Mouse (Mus musculus): ENCODE measurements around the gene Cltc. TPM values are rescaled to one million over a fixed set of nuclear protein-coding genes. Genes with fewer than 3 reads are reported as not detected.

Cltc gene
- polyA plus RNA-seq, 1 experiment from 2014 or later, result 64.5 TPM

DNA sequence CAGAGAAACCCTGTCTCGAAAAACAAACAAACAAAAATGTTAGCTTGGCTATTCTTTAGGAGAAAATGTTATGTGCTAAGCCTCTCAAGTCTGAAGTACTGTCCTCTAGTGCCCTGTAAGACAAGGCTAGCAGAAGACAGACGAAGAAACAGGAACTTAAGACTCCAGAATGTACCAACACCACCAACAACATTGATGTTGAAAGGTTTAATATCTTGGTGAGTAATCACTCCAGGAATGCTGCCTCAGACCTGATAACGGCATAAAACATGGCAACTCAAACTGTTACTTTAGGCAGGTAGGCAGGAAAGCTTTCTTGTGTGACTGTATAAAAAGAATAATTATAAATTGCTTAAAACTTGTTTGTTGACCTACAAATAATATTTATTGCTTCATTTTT lies 33.4 kb downstream of the Cltc start:
- Histone ChIP-seq H3K27ac (replicated peaks) (no peak overlapping the region), H3K4me2 (replicated peaks; ENCODE audit: low read depth) (no peak overlapping the region), H3K9ac (ENCODE audit: low read length) (no peak overlapping the region), H3K4me3 (ENCODE audit: low read depth, low read length) (no peak overlapping the region), H3K36me3 (ENCODE audit: control insufficient read depth, insufficient read depth, low read length) (peaks cover 16% of the 10 kb centered on the region), H3K9me3 (ENCODE audit: control insufficient read depth, low read length) (no peaks in the 10 kb centered on the region), H3K4me1 (replicated peaks; ENCODE audit: control insufficient read depth, insufficient read depth) (no peaks in the 10 kb centered on the region), H3K27me3 (ENCODE audit: control insufficient read depth, insufficient read depth, low read length) (no peaks in the 10 kb centered on the region)
- no peak for DNase-seq (ENCODE audit: low spot score)
- TF ChIP-seq EP300 (optimal IDR thresholded peaks at IDR 0.05), result no peak
- no peak for ATAC-seq (ENCODE audit: low FRiP score, low TSS enrichment)
- 85% methylated on average over 3 of the region's 3 CpGs for WGBS

DNA sequence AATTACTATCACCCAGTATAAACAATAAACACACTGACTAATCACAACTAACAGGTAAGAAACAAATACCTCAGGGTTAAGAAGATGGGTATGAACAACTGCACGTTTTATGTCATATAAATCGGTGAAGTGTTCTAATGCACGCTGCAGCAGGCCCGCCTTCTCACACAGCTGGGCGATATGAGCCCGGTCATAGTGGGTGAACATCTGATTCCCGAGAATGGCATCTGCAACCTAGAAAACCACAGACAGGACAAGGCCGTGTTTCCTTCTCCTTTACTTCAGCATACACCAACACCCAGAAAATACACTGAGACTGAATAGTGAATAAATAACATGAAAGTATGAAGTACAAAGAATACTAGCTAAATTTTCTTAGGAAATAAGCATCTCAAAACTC lies 38.0 kb downstream of the Cltc start:
- H3K27me3 ChIP-seq (ENCODE audit: control insufficient read depth, insufficient read depth, low read length), result no peaks in the 10 kb centered on the region
- TF ChIP-seq EP300 (optimal IDR thresholded peaks at IDR 0.05), result no peak
- no peak for TF ChIP-seq CTCF (IDR thresholded peaks at IDR 0.05; ENCODE audit: low read depth)
- no peak overlapping the region for H3K27ac ChIP-seq (replicated peaks)
- no peak overlapping the region for H3K4me3 ChIP-seq (ENCODE audit: low read depth, low read length)
- no peaks in the 10 kb centered on the region for H3K9me3 ChIP-seq (ENCODE audit: control insufficient read depth, low read length)
- peaks cover 25% of the 10 kb centered on the region for H3K36me3 ChIP-seq (ENCODE audit: control insufficient read depth, insufficient read depth, low read length)
- H3K9ac ChIP-seq (ENCODE audit: low read length), result no peak overlapping the region
- no peaks in the 10 kb centered on the region for H3K4me1 ChIP-seq (replicated peaks; ENCODE audit: control insufficient read depth, insufficient read depth)
- ATAC-seq (ENCODE audit: low FRiP score, low TSS enrichment), result no peak
- no peak for DNase-seq (ENCODE audit: low spot score)
- H3K4me2 ChIP-seq (replicated peaks; ENCODE audit: low read depth), result no peak overlapping the region
- WGBS, result 83% methylated on average over 8 of the region's 8 CpGs

DNA sequence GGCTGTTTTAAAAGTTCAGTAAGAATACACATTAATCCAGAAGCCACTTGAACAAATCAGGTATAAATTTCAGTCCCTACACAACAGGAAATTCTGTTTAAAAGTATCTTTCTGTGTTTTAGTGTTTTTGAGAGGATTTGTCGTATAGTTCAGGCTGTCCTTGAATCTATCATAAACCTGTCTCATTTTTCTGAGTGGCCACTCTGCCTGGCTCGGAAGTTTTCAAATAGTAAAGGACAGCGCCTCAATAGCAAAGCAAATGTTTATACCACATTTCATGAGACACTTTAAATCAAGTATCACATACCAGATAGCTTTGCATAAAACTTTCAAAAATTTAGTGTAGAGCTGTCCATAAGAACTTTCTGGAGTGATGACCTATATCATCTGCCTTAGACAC lies 39.0 kb downstream of the Cltc start:
- no peak for ATAC-seq (ENCODE audit: low FRiP score, low TSS enrichment)
- Histone ChIP-seq H3K4me2 (replicated peaks; ENCODE audit: low read depth) (no peak overlapping the region), H3K36me3 (ENCODE audit: control insufficient read depth, insufficient read depth, low read length) (peaks cover 26% of the 10 kb centered on the region), H3K4me3 (ENCODE audit: low read depth, low read length) (no peak overlapping the region), H3K9ac (ENCODE audit: low read length) (no peak overlapping the region), H3K27me3 (ENCODE audit: control insufficient read depth, insufficient read depth, low read length) (no peaks in the 10 kb centered on the region), H3K9me3 (ENCODE audit: control insufficient read depth, low read length) (no peaks in the 10 kb centered on the region), H3K4me1 (replicated peaks; ENCODE audit: control insufficient read depth, insufficient read depth) (no peaks in the 10 kb centered on the region), H3K27ac (replicated peaks) (no peak overlapping the region)
- 90% methylated on average over 3 of the region's 3 CpGs for WGBS
- DNase-seq (ENCODE audit: low spot score), result no peak
- TF ChIP-seq EP300 (optimal IDR thresholded peaks at IDR 0.05) (no peak), CTCF (IDR thresholded peaks at IDR 0.05; ENCODE audit: low read depth) (no peak)

DNA sequence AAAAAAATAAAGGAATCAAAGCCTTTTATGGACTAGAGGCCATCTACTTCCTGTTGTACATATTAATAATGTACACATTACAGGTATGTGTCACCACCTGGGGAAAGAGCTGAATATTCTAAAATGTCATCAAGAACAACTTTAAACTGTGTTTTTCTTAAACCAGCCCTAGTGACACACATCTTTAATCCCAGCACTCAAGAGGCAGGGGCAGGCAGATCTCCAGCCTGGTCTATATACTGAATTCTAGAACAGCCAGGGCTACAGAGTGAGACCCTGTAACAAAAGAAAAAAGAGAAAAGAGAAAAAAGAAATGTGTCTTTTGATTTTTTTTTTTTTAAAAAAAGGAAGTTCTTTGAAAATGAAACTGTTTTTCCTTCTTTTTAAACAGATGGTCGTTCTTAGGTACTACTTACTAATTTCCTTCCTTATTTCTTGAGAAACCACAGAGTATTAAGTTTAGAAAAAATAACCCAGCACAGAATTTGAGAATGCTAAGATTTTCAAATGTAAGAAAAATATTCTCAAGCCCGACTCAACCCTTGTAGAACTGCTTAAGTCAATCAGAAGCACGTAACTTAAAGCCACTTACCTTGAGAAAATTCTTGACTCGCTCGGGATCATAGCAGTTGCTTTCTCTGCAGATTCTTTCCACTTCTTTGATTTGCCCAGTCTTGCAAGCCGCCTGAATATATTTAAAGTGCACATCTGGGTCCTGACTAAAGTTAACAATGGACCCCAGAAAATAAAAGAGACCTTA lies 39.9 kb downstream of the Cltc start:
- WGBS, result 87% methylated on average over 6 of the region's 6 CpGs
- peaks cover 26% of the 10 kb centered on the region for H3K36me3 ChIP-seq (ENCODE audit: control insufficient read depth, insufficient read depth, low read length)

DNA sequence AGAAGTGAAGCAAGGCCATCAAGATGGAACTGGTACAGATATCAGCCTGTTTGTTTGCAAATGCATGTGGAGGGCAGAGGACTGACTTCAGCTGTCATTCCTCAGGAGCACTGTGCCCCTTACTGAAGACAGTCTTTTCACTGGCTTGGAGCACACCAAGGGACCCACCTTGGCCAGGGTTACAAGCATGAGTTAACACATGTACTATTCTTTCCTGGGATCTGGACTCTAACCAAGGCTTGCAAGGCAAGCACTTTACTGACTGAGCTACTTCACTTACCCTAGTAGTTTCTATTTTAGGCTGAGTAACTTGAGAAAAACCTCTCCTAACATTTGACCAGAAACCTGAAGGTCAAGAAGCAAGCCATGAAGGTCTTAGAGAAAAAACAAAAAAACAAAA lies 42.8 kb downstream of the Cltc start:
- DNase-seq (ENCODE audit: low spot score) (no peak), ATAC-seq (ENCODE audit: low FRiP score, low TSS enrichment) (no peak)
- TF ChIP-seq EP300 (optimal IDR thresholded peaks at IDR 0.05), result no peak
- no peak for TF ChIP-seq CTCF (IDR thresholded peaks at IDR 0.05; ENCODE audit: low read depth)
- Histone ChIP-seq H3K9me3 (ENCODE audit: control insufficient read depth, low read length) (no peaks in the 10 kb centered on the region), H3K9ac (ENCODE audit: low read length) (no peak overlapping the region), H3K4me2 (replicated peaks; ENCODE audit: low read depth) (no peak overlapping the region), H3K27me3 (ENCODE audit: control insufficient read depth, insufficient read depth, low read length) (no peaks in the 10 kb centered on the region), H3K36me3 (ENCODE audit: control insufficient read depth, insufficient read depth, low read length) (peaks cover 30% of the 10 kb centered on the region), H3K4me3 (ENCODE audit: low read depth, low read length) (no peak overlapping the region), H3K27ac (replicated peaks) (no peak overlapping the region), H3K4me1 (replicated peaks; ENCODE audit: control insufficient read depth, insufficient read depth) (no peaks in the 10 kb centered on the region)

More for the DNA sequence above, 39.9 kb downstream of the Cltc start:
- no peak for TF ChIP-seq EP300 (optimal IDR thresholded peaks at IDR 0.05)
- no peak for TF ChIP-seq CTCF (IDR thresholded peaks at IDR 0.05; ENCODE audit: low read depth)
- no peaks in the 10 kb centered on the region for H3K4me1 ChIP-seq (replicated peaks; ENCODE audit: control insufficient read depth, insufficient read depth)
- H3K27ac ChIP-seq (replicated peaks), result no peak overlapping the region
- H3K27me3 ChIP-seq (ENCODE audit: control insufficient read depth, insufficient read depth, low read length), result no peaks in the 10 kb centered on the region
- no peak for ATAC-seq (ENCODE audit: low FRiP score, low TSS enrichment)
- H3K9ac ChIP-seq (ENCODE audit: low read length), result no peak overlapping the region
- H3K4me2 ChIP-seq (replicated peaks; ENCODE audit: low read depth), result no peak overlapping the region
- no peak overlapping the region for H3K4me3 ChIP-seq (ENCODE audit: low read depth, low read length)
- H3K9me3 ChIP-seq (ENCODE audit: control insufficient read depth, low read length), result no peaks in the 10 kb centered on the region
- DNase-seq (ENCODE audit: low spot score), result no peak

DNA sequence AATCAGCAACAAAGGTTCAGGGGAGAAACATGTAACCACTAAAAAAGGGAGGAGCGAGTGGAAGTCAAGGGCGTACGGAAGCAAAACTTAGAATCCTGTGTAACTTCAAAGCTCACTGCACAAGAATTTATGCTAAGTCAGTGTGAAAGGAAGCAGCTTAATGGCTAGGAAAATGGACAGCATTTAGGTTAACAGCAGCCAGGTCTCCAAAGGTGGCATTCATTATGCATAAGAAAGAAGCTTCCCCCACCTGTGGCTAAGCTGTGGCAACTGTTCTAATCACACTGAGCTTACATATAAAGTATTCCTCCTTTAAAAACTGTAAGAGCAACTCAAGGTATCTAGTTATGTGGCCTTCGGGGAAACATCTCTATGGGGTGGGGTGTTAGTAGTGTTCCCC lies 56.2 kb downstream of the Cltc start:
- H3K36me3 ChIP-seq (ENCODE audit: control insufficient read depth, insufficient read depth, low read length), result peaks cover 46% of the 10 kb centered on the region
- WGBS, result 93% methylated on average over 4 of the region's 4 CpGs
- no peak for DNase-seq (ENCODE audit: low spot score)
- H3K4me3 ChIP-seq (ENCODE audit: low read depth, low read length), result no peak overlapping the region
- no peak overlapping the region for H3K4me2 ChIP-seq (replicated peaks; ENCODE audit: low read depth)
- TF ChIP-seq EP300 (optimal IDR thresholded peaks at IDR 0.05) (no peak), CTCF (IDR thresholded peaks at IDR 0.05; ENCODE audit: low read depth) (no peak)
- no peaks in the 10 kb centered on the region for H3K27me3 ChIP-seq (ENCODE audit: control insufficient read depth, insufficient read depth, low read length)
- no peaks in the 10 kb centered on the region for H3K9me3 ChIP-seq (ENCODE audit: control insufficient read depth, low read length)
- ATAC-seq (ENCODE audit: low FRiP score, low TSS enrichment), result no peak
- no peak overlapping the region for H3K27ac ChIP-seq (replicated peaks)
- H3K9ac ChIP-seq (ENCODE audit: low read length), result no peak overlapping the region
- no peaks in the 10 kb centered on the region for H3K4me1 ChIP-seq (replicated peaks; ENCODE audit: control insufficient read depth, insufficient read depth)

Data from stomach, postnatal 0 days (tissue).